Mouse (Mus musculus) skeletal muscle tissue, postnatal 0 days (tissue): Measurements from ENCODE around the gene Eef1b2. TPM values are rescaled to one million over a fixed set of nuclear protein-coding genes. Genes with fewer than 3 reads are reported as not detected.

Experiments
- microRNA-seq, 2 experiments: library from miRNA; unstranded; fragments of <30 nt; microRNA quantifications; one replicate each; pipeline ENCODE4; 2016
- polyA plus RNA-seq: library from polyadenylated mRNA; unstranded; fragments of >200 nt; fragmentation: Nextera tagmentation; extraction: Ambion mirVana; gene quantifications from 2 replicates; pipeline ENCODE4 v1.2.1, GENCODE M21; 2015

The Eef1b2 gene
- polyA plus RNA-seq, result 432 and 450 TPM in 2 replicates

GRCm38 (mm10) chr1:63176604-63177421 lies at the start of gene Eef1b2, which contains the start of gene Ndufs1:
TSS of gene Eef1b2 (plus strand) at chr1:63176825.
TSS of gene Ndufs1 (minus strand) at chr1:63176833.

DNA sequence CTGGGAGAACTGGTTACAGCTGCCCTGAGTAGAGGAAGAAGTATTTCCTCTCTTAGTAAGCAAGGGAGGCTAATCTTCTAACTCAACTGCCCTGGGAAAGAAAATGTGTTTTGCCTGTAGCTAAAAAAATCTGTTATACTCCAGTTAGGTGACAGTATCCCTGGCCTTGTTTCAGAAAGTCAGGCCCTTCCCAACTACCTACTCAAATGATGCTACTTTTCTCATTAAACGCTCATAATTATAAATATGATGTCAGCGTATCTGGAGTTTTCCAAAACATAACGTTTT lies 37.6 kb downstream of the Eef1b2 start, which contains the start of gene Gpr1:
TSS of gene Gpr1 (minus strand) at position 273 of the 288 bp plus-strand sequence.

Small RNAs within 50 kb of the gene (microRNA-seq; reads per million reads assigned to microRNA genes)
- 0 reads per million in 2 experiments for gene Gm24557
- 0 reads per million in 2 experiments for gene Gm27512

Other genes with a start within 250 kb of the Eef1b2 start
- gene Ino80d, start 62.2 kb upstream of the Eef1b2 start, polyA plus RNA-seq, result 5.7 and 5.8 TPM in 2 replicates
- 246 and 280 TPM in 2 replicates for gene Ndufs1, start within 50 bp of the Eef1b2 start, polyA plus RNA-seq
- 1.6 and 1.8 TPM in 2 replicates for gene Gpr1, start 37.7 kb downstream of the Eef1b2 start, polyA plus RNA-seq
- 61.9 and 79.8 TPM in 2 replicates for gene Zdbf2, start 96.4 kb downstream of the Eef1b2 start, polyA plus RNA-seq